Mouse (Mus musculus): Measurements from ENCODE around the gene Bmf.

Gene Bmf

GRCm38 (mm10) chr2:118480886-118481285 lies 68.6 kb downstream of the Bmf start:
- no peak for DNase-seq (ENCODE audit: extremely low read depth, low read depth)

GRCm38 (mm10) chr2:118479550-118479909 lies 70.0 kb downstream of the Bmf start, which contains the start of gene Srp14:
Gene Srp14 (minus strand): TSS chr2:118479711.
- peak; percentile 89 for DNase-seq (ENCODE audit: extremely low read depth, low read depth)

- DNase-seq (ENCODE audit: extremely low read depth, low read depth) = no peak
Measured at GRCm38 (mm10) chr2:118478833-118479549, 70.5 kb downstream of the Bmf start.
